Mouse (Mus musculus) splenic B cell, adult 2 months (primary cell): ENCODE results near the gene Col4a3.

Experiments
- DNase-seq: peaks from one replicate; pipeline ENCODE4 v3.0.0-alpha.2; 2011; ENCODE audit warnings: low read depth, low spot score
- H3K27me3 ChIP-seq: 2 replicates; pipeline ENCODE4 v1.6.1; 2012; ENCODE audit warnings: mild to moderate bottlenecking, low read length, moderate library complexity, mixed read lengths; ENCODE audit not compliant: control insufficient read depth, poor library complexity, insufficient read depth, severe bottlenecking
- H3K36me3 ChIP-seq: 2 replicates; pipeline ENCODE4 v1.6.1; 2012; ENCODE audit warnings: mild to moderate bottlenecking, low read length, moderate library complexity, mixed read lengths; ENCODE audit not compliant: control insufficient read depth, poor library complexity, insufficient read depth, severe bottlenecking

The Col4a3 gene

DNA sequence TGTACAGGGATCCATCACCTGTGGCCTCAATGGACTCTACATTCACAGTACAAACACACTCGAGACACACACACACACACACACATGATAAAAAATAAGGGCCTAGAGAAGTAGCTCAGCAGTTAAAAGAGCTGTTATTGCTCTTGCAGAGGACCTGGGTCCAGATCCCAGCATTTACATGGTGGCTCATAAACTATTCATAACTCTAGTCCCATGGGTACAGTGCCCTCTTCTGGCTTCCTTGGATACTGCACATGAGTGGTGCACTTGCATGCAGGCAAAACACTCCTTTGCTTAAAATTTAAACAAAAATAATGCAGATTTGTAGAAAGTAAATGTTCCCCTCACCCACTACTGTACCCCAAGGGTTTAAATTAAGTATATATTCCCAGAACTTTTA lies 172.8 kb downstream of the Col4a3 start:
- peak; percentile 35 for DNase-seq
- Histone ChIP-seq H3K27me3 (no peaks in the 10 kb centered on the region), H3K36me3 (peaks cover 1% of the 10 kb centered on the region; the same call in 1 of the 2 replicates)

DNA sequence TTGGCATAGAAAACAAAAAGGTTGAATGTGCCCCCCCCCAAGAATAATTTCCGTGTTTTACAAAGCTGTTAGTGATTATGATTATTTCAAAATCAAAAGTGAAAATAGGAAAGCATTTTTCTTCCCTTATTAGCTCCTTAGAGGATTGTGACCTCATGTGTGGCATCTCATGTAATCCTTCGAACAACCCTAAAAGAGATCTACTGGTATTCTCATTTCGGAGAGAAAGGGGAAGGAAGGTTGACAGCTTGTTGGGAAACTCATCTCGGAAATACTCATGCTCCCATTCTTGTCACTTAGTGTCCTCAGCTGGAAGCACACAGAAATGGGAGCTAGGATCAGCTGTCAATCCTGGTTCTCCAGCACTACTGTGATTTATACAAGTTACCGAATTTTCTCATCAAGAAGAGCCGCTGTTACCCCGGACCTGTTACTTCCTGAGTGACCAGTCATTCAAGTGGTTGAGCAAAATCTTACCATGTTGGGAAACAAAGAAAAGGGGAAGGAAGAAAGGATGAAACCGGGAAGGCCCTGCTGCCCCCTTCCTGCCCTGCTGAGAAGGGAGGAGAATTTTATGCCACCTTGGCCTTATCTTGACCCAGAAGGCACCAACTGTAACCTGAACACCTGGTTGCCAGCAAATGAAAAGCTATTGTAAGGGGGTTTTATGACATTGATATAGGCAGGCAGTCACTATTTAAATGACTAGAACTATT lies 174.9 kb downstream of the Col4a3 start:
- H3K27me3 ChIP-seq = no peaks in the 10 kb centered on the region
- H3K36me3 ChIP-seq = no peaks in the 10 kb centered on the region
- DNase-seq = no peak

- Histone ChIP-seq H3K27me3 (no peaks in the 10 kb centered on the region), H3K36me3 (no peaks in the 10 kb centered on the region)
- no peak for DNase-seq
Measured at GRCm38 (mm10) chr1:82762274-82762673, 175.6 kb downstream of the Col4a3 start.

GRCm38 (mm10) chr1:82766227-82766626 lies 179.5 kb downstream of the Col4a3 start:
- Histone ChIP-seq H3K36me3 (no peaks in the 10 kb centered on the region), H3K27me3 (no peaks in the 10 kb centered on the region)
- no peak for DNase-seq

DNA sequence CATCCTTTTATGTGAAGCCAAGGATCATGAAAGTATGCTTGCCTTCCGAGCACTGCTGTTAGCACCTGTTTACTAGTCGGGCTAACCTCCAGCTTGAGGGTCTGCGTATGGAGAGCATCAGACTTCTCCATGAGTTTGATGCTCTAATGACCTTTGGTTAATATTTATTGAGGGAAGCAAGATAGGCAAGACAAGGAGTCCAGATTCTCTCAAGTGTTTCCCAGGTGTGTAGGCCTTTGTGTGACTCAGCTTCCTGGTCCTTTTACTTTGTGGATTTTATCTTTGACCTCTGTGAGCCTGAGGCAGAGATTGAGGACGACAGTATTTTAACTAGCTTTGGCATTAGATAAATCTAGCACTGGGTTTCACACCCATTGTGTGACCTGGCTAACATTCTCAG lies 179.9 kb downstream of the Col4a3 start:
- Histone ChIP-seq H3K27me3 (no peaks in the 10 kb centered on the region), H3K36me3 (no peaks in the 10 kb centered on the region)
- DNase-seq = no peak

DNA sequence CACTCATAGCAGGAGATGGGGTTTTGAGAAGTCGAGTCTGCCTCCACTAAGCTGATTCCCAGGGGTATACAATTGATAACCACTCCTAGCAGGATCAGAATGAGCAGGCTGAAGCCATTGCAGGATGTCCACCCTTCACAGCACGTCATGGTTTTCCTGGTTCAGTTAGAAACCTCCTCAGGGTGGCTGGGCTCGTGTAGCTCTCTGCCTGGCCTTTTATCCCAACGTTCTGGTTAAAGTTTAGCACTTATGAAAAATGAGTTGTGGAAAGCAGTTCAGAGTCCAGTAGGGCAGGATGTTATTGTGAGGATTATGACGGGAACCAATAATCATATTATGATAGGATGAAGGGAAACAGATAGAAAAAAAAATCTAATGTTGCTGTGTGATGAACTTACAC lies 181.5 kb downstream of the Col4a3 start, which contains the start of gene Tm4sf20:
Gene Tm4sf20 (minus strand): TSS at position 193 of the 400 bp plus-strand sequence.
- DNase-seq = no peak
- Histone ChIP-seq H3K27me3 (no peaks in the 10 kb centered on the region), H3K36me3 (no peaks in the 10 kb centered on the region)

GRCm38 (mm10) chr1:82771022-82771586 lies 184.4 kb downstream of the Col4a3 start, which contains the start of gene Gm47791:
TSS of gene Gm47791 (minus strand) at chr1:82771243.
- Histone ChIP-seq H3K27me3 (no peaks in the 10 kb centered on the region), H3K36me3 (no peaks in the 10 kb centered on the region)
- DNase-seq = no peak
